Mouse (Mus musculus) cerebellum, adult 8-10 months (tissue): ENCODE results near the gene Galnt5.

Experiments used
- DNase-seq: peaks from one replicate; pipeline ENCODE4 v3.0.0; 2022

Gene Galnt5

DNA sequence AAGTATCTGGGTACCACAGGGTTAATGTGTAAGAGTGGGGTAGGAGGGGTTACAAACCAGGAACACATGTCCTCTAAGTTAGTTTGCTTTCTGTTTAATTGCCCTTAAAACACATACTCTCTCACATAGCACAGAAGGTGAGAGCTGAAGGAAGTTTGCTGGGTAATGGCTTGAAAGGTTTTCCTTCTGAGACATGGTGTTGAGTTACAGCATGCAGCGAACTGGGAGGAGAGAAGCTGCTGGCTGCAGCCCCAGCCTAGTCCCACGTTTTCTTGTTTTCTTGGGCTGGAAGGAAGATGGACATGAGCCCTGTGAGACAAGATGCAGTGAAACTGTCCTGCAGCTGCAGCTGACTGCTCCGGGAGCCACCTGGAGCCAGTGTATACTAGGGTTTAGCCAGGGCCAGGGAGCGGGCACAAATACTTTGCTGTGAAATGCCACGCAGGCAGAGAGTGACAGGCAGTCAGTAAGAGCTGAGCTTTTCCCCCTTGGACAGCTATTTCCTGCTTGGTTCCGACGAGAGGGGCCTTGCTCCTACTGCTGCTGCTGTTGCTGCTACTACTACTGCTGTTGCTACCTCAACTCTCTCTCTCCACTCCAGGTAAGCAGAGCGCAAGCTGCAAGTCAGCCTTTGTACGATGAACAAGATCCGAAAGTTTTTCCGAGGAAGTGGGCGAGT lies at the start of gene Galnt5:
Galnt5 (plus strand) TSS at position 133 of the 679 bp plus-strand sequence.
- DNase-seq = no peak

DNA sequence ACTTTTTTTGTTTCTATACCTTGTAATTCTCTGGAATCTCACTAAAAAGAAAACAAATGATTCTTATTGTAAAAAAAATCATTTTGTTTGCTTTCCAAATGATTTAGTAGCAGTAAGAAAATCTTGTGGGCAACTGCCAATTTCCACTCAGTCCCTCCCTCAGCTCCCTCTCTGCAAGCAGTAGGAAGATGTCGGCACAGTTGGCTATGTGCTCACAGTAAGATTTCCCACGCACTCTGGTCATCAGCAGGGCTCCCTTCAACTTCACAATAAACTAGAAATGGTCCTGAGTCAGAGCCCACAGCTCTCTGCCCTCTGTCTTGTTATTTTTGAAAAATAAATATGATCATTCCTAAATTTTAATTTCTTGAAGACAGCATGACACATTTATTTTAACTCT lies 46.1 kb upstream of the Galnt5 start:
- DNase-seq = peak; percentile 39

DNA sequence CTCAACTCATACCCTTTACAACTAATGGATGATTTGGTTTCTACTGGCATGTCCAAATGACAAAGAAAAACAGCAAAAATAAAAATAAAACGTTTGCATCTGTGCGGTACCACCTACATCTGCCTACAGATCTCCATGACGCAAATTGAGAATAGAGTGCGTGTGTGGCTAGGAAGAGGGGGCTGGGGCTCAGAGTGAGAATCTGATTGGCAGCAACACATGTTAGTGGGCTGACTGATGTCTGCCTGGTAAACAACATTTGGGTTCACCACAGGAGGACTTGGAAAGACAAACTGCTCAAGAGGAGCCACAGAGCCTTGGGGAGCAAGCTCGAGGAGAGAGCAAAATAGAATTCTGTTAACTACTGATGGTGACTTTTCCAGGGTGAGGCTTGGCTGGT lies 36.9 kb upstream of the Galnt5 start:
- peak; percentile 62 for DNase-seq

DNA sequence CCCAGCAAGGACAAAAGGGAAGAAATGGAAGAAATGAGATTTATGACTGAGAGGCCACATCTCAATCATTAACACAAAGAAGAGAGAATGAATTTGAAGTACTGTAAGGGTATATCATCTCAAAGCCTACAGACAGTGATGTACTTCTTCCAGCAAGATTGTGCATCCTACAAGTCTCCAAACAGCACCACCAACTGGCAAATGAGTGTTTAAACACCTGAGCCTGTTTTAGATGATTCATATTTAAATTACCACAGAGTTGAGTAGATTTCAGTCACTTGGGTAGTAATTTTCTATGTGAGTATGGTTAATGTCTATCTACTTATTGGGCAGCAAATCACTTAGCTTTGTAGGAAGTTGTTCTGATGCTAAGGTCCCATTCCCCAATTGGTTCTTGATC lies 15.4 kb upstream of the Galnt5 start:
- no peak for DNase-seq

DNA sequence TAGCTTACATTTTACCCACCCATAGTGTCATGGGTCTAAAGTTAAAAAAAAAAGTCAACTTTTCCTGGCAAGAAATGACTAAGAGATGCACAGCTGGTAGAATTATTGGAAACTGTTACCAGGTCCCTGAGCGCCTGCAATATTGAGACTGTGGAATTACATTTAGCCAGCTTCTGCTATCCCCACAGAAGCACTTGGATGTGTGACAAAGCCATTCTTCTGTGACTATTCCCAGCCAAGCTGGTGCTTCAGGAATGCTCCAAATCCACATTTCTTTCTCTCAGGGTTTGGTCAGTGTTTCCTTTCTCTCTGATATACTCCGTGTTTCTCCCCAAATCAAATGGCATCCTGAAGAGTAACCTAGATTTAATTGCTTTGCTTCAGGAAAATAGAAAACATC lies 6.6 kb upstream of the Galnt5 start:
- no peak for DNase-seq

DNA sequence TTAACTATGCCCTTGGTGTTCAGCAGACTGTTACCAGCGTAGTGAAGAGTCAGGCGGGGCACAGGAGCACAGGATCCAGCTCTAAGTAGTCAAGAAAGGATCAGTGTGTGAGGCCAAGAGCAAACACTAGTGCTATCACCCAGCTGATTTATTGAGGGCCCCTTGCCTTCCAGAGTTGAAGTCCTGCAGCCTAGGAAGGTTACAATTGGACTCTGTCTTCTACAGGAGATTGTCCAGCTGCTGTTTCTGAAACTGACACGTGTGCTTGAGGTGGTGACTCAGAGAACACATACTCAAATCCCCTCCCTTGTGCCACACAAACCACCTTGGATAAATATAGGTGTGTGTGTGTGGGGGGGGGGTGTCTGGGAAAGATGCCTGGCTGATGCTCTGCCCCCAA lies 3.8 kb downstream of the Galnt5 start:
- DNase-seq = no peak

DNA sequence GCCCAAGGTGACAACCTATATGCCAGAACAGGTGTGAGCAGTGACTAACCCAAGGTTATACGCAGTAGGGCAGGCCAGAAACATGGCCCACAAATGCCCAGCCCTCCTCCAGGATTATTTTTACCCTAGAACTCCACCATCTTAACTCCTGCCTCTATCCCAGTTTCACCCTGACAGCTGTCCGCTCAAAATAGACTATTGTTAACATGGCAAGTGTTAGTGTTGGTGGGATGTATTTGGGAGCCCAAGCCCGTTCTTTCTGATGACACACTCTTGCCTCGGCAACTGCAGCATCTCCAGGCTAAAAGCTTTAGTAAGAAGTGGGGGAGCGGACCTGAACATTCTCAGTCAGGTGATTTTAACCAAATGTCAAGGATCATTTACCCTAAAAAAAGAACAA lies 9.4 kb downstream of the Galnt5 start:
- no peak for DNase-seq

DNA sequence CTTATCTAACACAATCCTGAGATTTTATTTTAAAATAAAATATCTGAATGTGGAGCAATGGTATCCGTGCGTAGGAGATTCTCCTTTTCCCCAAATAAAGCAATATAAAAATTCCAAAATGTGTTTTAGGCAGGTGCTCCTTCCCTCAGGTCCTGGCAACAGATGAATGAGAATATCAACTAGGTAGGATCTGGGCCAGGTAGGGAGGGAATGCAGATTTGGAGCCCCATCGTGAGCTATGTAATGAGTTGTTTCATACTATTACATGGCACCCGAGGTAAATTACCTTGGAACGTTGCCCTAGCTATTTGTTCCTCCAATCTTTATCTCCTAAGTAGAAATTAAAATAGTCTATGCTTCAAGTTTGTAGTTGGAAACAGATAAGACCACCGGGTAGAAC lies 25.9 kb downstream of the Galnt5 start:
- no peak for DNase-seq

DNA sequence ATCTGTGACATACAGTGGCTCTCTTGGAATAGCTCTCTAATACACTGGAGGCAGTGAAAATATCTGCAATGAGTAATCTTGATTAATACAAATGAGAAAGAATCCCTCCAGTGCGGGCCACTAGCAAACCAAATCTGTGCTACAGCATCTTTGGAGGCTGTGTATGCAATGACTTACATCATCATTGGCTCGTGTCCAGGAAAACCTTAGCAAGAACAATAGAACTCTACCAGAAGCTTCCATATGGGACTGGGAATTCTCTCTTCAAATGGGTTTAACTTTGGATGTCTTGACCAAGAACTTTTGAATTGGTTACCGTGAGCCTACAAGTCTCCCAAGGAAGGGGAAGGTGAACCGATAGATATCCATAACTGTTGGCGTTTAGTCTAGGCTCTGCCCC lies 29.1 kb downstream of the Galnt5 start:
- DNase-seq = no peak

DNA sequence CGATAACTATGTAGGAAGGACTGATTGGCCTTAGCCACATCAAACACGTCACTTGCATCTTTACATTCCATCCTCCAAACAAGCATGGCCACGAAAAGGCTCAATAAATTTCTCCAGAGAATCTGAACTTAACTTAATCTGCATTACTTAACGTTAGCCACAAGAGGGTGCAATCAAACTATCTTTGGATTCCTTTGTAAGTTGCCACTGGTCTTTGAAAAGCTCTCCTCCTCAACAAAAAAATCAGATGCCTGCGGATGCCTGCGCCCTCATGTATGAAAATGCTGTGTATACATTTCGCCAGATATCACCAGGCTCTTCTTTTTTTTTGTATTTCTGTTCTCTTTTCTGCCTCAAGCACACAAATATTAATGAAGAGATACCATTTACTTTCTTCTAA lies 31.7 kb downstream of the Galnt5 start:
- DNase-seq = peak; percentile 32

DNA sequence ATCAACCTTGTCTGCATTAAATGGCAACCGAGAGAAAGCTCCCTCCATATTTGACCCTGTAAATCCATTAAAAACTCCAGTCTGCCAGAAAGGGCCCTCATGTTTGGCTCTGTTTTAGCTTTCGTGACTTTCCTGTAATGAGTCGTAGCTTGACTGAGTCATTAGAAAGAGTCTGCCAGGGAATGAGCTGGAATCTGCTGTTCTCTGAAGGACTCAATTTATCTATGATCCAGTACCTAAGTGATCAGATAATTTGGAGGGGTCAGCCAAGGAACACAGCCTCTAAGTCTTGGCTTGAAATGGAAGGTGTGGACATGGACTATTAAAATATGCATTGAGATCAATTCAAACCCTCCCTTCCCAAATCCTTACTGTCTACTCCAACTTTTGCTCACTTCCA lies 33.7 kb downstream of the Galnt5 start:
- no peak for DNase-seq

DNA sequence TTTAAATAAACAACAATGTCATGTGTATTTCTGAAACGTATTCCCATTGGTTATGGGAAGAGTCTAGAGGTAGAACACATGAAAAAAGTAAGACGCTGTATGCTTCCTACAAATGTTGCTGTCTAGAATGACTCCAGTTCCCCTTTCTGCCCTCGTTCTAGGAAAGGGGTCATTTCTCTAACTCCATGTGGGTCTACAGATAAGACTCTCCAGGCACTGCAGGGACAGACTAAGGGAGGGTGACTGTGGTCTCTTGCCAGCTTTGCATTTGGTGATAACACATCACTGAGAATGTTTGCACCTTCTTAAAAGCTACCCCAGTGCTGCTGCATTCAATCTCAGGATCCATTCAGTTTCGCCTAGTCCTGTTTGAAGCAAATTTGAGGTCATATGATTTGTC lies 38.0 kb downstream of the Galnt5 start:
- DNase-seq = no peak

DNA sequence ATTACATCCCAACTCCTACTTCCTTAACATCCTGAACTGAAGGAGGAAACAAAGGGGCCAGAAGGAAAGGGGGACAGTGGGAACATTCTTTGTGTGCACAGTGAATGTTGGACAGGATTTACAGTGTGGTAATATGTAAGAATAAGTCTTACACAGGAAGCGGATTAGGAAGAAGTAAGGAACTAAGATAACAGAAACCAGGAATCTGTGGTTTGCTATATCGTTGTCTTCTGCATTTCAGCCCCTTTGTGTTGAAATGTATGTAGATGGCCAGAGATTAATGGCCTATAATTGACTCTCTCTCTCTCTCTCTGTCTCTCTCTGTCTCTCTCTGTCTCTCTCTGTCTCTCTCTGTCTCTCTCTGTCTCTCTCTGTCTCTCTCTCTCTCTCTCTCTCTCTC lies 39.2 kb downstream of the Galnt5 start:
- no peak for DNase-seq

DNA sequence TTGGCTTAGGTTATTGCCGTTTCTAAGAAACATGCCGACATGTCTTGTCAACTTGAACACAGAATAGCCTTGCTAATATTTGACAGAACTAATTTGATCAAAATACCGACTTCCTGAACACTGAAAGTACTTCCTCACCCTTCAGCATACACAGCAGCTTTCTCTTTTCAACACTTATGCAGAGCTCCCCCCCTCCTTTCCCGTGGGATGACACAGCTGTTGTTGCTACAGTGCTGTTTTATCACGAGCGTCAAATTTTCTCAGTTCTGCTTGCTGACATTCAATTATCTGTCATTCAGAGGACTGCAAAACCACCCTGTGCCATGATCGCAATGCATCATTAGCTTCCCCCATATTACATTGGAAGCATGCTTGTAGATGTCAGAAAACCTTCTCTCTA lies 44.2 kb downstream of the Galnt5 start:
- no peak for DNase-seq

DNA sequence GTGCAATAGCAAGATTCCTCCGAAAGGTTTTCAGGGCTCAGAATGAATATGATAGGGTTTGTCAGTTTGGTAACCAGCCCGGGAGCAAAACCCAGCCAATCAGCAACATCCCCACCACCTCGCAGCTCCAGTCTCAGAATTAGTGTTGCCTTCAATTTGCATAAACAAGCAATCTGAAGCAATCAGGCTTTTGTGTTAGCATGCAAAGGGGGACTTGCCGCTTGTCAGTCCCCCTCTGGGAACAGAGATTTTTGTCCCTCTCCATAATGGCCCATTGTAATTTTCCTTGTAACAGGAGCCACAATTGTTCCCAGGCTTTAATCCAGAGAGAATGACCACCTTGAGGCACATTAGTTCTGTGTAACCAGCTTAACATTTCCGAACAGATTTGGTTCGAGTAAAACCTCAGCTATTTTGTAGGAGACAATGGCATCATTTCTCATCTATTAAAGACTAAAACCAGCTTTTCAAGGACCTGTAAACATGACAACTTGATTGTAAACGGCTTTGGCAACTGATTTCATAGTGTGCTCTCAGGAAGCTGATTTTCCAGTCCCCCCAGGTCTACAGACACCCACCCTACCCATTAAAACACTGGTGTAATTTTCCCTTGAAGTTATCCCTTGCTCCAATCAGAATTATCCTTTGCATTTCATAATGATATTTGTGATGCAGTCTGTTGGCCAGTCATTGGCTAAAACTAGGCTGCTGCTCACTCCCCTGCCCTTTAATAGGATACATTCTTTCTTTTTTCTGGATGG lies 55.3 kb downstream of the Galnt5 start, which contains the start of gene Ermn:
Ermn (minus strand) TSS at position 44 of the 761 bp plus-strand sequence.
- no peak for DNase-seq

DNA sequence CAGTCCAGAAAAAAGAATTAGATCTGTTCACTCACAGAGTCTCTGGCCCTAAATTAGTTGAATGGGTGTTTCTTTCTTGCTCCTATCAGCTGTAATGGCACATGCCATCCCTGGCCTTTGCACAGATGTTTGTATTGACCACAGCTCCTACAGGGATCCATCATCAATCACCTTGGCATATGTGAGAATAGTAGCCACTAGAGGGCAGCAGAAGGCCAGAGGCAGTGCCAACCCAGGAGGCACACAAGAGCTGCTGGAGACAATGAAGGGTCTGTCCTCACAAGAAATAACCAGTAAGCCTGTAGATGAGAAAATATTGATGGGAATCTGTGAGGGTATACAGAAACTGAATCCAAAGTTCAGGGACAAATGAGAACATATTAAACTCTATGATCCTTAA lies 57.7 kb downstream of the Galnt5 start:
- peak; percentile 79 for DNase-seq

DNA sequence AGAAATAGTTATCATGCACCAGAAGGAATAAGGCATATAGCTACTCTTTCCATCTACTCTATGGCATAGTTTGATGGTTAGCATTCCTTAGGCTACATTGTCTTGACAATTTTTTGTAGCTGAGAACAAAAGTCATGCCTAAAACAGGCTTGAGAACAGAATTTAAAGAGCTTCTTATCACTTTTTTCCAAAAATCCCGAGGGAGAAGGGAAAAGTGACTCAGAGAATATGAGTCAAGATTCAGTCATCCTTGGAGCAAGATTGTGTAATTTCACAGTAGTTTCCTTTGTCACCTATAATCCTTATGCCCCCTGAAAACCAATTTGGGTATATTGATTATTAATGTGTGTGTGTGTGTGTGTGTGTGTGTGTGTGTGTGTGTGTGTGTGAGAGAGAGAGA lies 82.2 kb downstream of the Galnt5 start:
- no peak for DNase-seq

DNA sequence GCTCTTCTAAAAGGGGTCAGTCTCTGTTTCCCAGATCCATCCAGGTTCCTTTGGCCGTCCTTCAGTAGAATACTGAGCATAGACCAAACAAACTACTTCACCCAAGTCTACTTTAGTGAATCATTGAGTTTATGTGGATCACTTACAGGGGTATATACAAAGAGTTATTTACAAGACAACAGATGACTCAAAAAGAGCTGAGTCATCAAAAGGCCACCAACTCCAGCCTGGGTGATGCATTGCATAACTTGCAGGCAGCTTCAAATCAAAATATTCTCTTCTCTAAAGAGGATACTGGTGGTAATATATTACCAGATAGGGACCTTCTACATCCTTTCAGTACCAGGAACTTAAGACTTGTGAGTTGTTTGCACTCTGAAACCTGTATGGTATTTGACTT lies 88.7 kb downstream of the Galnt5 start:
- no peak for DNase-seq

DNA sequence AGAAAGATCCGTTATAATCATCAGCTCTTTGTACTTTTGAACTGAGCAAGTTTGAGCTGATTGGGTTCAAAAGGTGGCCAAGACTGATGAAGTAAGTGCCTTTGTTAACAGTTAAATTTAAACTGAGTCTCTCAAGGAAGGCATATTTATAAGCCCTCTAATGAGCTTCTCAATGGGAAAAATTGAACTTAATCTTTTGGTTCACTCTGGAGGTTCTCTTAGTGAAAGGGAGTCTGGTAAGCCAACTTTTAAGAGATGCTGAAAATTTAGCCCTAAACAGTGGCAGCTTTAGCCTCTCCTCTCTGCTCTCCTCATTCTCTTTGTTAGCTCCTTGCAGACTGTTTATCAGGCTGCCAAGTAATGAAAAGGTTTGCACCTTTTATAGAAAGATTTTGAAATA lies 97.1 kb downstream of the Galnt5 start:
- DNase-seq = no peak
